Mouse (Mus musculus): Measurements from ENCODE around the gene Elfn1.

Elfn1 gene

GRCm38 (mm10) chr5:139977476-139977875, 69.7 kb downstream of the Elfn1 start:
- DNase-seq = no peak

- DNase-seq = no peak
Measured at GRCm38 (mm10) chr5:139978525-139979276, 71.0 kb downstream of the Elfn1 start.

GRCm38 (mm10) chr5:139979371-139979770, 71.6 kb downstream of the Elfn1 start:
- DNase-seq = no peak

GRCm38 (mm10) chr5:139981976-139982375, 74.2 kb downstream of the Elfn1 start:
- DNase-seq = no peak

GRCm38 (mm10) chr5:139985073-139985746, 77.5 kb downstream of the Elfn1 start:
- no peak for DNase-seq

GRCm38 (mm10) chr5:139991531-139991930, 83.8 kb downstream of the Elfn1 start:
- no peak for DNase-seq

- peak in 1 of 2 experiments; percentile 50 for DNase-seq
Measured at GRCm38 (mm10) chr5:139998321-139998720, 90.6 kb downstream of the Elfn1 start.

GRCm38 (mm10) chr5:139998916-139999315, 91.2 kb downstream of the Elfn1 start:
- DNase-seq = no peak

- no peak for DNase-seq
Measured at GRCm38 (mm10) chr5:140002541-140002940, 94.8 kb downstream of the Elfn1 start.

- DNase-seq = no peak
Measured at GRCm38 (mm10) chr5:140006861-140007260, 99.1 kb downstream of the Elfn1 start.

GRCm38 (mm10) chr5:140007656-140008522, 100.1 kb downstream of the Elfn1 start:
- no peak for DNase-seq

- no peak for DNase-seq
Measured at GRCm38 (mm10) chr5:140008523-140008806, 100.7 kb downstream of the Elfn1 start.

GRCm38 (mm10) chr5:140009083-140009655, 101.4 kb downstream of the Elfn1 start:
- DNase-seq = no peak

- DNase-seq = no peak
Measured at GRCm38 (mm10) chr5:140010405-140010804, 102.7 kb downstream of the Elfn1 start.

- DNase-seq = no peak
Measured at GRCm38 (mm10) chr5:140012286-140012967, 104.7 kb downstream of the Elfn1 start.

- DNase-seq = no peak
Measured at GRCm38 (mm10) chr5:140013652-140014051, 105.9 kb downstream of the Elfn1 start.

- no peak for DNase-seq
Measured at GRCm38 (mm10) chr5:140016896-140017295, 109.2 kb downstream of the Elfn1 start.

- no peak for DNase-seq
Measured at GRCm38 (mm10) chr5:140018780-140019179, 111.0 kb downstream of the Elfn1 start.

- no peak for DNase-seq
Measured at GRCm38 (mm10) chr5:140019616-140020015, 111.9 kb downstream of the Elfn1 start.

- peak; percentile 59 to 69 for DNase-seq
Measured at GRCm38 (mm10) chr5:140021755-140022154, 114.0 kb downstream of the Elfn1 start.

- no peak for DNase-seq
Measured at GRCm38 (mm10) chr5:140022861-140023260, 115.1 kb downstream of the Elfn1 start.

GRCm38 (mm10) chr5:140023941-140024500, 116.3 kb downstream of the Elfn1 start:
- DNase-seq = peak; percentile 35 to 39

Measured in cerebellum, postnatal 14 days (tissue).